Mouse (Mus musculus) left cerebral cortex, adult 2 months (tissue): ENCODE measurements around the gene Ttc4. TPM values are rescaled to one million over a fixed set of nuclear protein-coding genes. Genes with fewer than 3 reads are reported as not detected.

Experiments used
- DNase-seq, 2 experiments: peaks; one replicate each; pipeline ENCODE4 v3.0.0; 2021 to 2022; ENCODE audit warnings: low spot score in 2 of 2, mixed read lengths in 1 of 2; ENCODE audit errors: extremely low spot score in 1 of 2
- H3K27ac ChIP-seq: fragments of 200-600 bp; 2 replicates; pipeline ENCODE4 v1.8.1; 2022
- H3K4me3 ChIP-seq: fragments of 200-600 bp; 2 replicates; pipeline ENCODE4 v1.8.1; 2022
- CTCF ChIP-seq: fragments of 200-600 bp; IDR thresholded peaks from 2 replicates; pipeline ENCODE4 v1.8.1; 2022; ENCODE audit warnings: antibody characterized with exemption, mild to moderate bottlenecking, moderate library complexity
- intact Hi-C: fragments of 180-260 bp; cut with DNase I; formaldehyde crosslinking; loops from one replicate; pipeline ENCODE4 v1.15.1; 2025
- total RNA-seq, 2 experiments: library from RNA; stranded (reverse); gene quantifications; 2 replicates each; pipeline ENCODE4 v1.2.3; 2021

The Ttc4 gene
- total RNA-seq, 2 experiments from 2014 or later: 44.8 to 47.7 TPM

- DNase-seq: no peak
- no peak overlapping the region for H3K27ac ChIP-seq
- TF ChIP-seq CTCF: no peak
- intact Hi-C loops: no loop called here
- no peak overlapping the region for H3K4me3 ChIP-seq
Observed at GRCm38 (mm10) chr4:106647137-106647536, 31.6 kb downstream of the Ttc4 start.

GRCm38 (mm10) chr4:106645797-106646196 is 32.9 kb downstream of the Ttc4 start:
- intact Hi-C loops: no loop called here
- H3K4me3 ChIP-seq: no peak overlapping the region
- DNase-seq: no peak
- no peak overlapping the region for H3K27ac ChIP-seq
- TF ChIP-seq CTCF: no peak

- DNase-seq: no peak
- Histone ChIP-seq H3K27ac (no peak overlapping the region), H3K4me3 (no peak overlapping the region)
- intact Hi-C loops: no loop called here
- no peak for TF ChIP-seq CTCF
Observed at GRCm38 (mm10) chr4:106644218-106644610, 34.5 kb downstream of the Ttc4 start.

- Histone ChIP-seq H3K27ac (no peak overlapping the region), H3K4me3 (no peak overlapping the region)
- no peak for TF ChIP-seq CTCF
- DNase-seq: no peak
- intact Hi-C loops: no loop called here
Observed at GRCm38 (mm10) chr4:106643483-106644217, 35.1 kb downstream of the Ttc4 start.

DNA sequence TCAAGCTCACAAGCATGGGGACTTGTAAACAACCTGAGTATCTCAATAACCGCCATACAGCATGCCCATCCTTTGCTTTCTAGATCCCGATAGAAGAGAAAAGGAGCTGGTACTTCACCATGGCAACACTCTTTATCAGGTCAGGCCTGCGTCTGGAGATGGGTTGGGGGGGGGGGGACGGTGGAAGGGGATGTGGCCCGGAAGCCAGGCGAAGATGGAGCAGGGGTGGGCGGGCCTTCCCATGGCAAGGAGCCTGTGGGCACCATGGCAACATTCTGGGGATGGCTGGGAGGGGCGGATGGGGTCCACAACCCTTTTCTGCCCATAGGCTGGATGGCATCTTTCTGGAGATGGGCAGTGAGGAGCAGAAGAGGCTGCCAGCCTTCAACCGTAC is 44.7 kb downstream of the Ttc4 start:
- no peak for DNase-seq
- no peak for TF ChIP-seq CTCF
- H3K27ac ChIP-seq: peak overlapping the region; percentile 63
- H3K4me3 ChIP-seq: no peak overlapping the region
- intact Hi-C loops: loop anchor here (2.0 to 5.0 kb wide), 3 partner anchors 15 to 528 kb away; no protein-coding TSS in a partner anchor

- intact Hi-C loops: loop anchor here (2.0 to 5.0 kb wide), 3 partner anchors 15 to 529 kb away; no protein-coding TSS in a partner anchor
- no peak for TF ChIP-seq CTCF
- DNase-seq: peak in 1 of 2 experiments; percentile 38
- peak overlapping the region; percentile 63 for H3K27ac ChIP-seq
- H3K4me3 ChIP-seq: no peak overlapping the region
Observed at GRCm38 (mm10) chr4:106633281-106634085, 45.3 kb downstream of the Ttc4 start.

DNA sequence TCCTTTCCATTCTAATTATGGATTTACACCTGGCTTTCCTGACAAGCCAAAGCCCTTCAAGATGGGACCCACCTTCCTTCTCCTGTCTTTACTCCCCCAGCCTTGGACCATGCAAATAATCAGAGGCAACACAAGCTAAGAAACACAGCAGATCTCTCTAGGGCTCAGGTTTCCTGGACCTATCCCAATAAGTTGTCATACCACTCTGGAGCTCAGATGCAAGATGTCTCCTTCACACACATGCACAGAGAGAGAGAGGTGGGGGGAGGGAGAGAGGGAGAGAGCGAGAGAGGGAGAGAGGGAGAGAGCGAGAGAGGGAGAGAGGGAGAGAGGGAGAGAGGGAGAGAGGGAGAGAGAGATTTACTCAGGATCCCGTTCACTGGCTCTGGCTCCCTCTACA is 46.4 kb downstream of the Ttc4 start:
- H3K4me3 ChIP-seq: no peak overlapping the region
- intact Hi-C loops: loop anchor here (5.0 kb wide), 2 partner anchors 155 to 530 kb away; no protein-coding TSS in a partner anchor
- peak overlapping the region; percentile 96; the same call in 1 of the 2 replicates for H3K27ac ChIP-seq
- no peak for TF ChIP-seq CTCF
- no peak for DNase-seq

- H3K27ac ChIP-seq: peak overlapping the region; percentile 96
- intact Hi-C loops: loop anchor here (1.0 to 5.0 kb wide), 3 partner anchors 78 to 532 kb away; no protein-coding TSS in a partner anchor
- TF ChIP-seq CTCF: peak; percentile 95
- peak; percentile 84 to 89 for DNase-seq
- H3K4me3 ChIP-seq: 0 out of 2 replicates have a peak overlapping the region, but pooled peaks have one; percentile 4
Observed at GRCm38 (mm10) chr4:106630333-106631220, 48.2 kb downstream of the Ttc4 start.

- H3K27ac ChIP-seq: no peak overlapping the region
- H3K4me3 ChIP-seq: no peak overlapping the region
- intact Hi-C loops: no loop called here
- TF ChIP-seq CTCF: no peak
- no peak for DNase-seq
Observed at GRCm38 (mm10) chr4:106629374-106629773, 49.4 kb downstream of the Ttc4 start.

GRCm38 (mm10) chr4:106628650-106629360 is 49.9 kb downstream of the Ttc4 start:
- TF ChIP-seq CTCF: no peak
- Histone ChIP-seq H3K27ac (no peak overlapping the region), H3K4me3 (no peak overlapping the region)
- no peak for DNase-seq
- intact Hi-C loops: no loop called here

DNA sequence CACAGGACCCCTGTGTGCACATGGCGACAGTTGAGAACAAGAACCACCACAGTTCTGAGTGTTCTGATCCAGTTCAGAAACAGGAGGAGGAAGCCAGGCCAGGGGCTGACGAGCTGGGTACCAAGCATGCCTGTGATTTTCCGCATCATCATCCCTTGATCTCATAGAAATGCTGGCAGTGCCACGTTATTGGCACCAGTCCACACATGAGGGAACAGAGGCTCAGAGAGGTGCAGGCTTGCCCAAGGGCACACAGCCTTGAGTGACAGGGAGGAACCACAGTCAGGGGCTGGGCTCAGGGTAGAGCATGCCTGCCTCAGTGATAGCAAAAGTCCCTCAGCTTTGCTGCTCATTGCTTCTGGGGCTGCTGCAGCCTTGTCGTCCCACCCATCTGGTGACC is 50.9 kb downstream of the Ttc4 start:
- no peak overlapping the region for H3K4me3 ChIP-seq
- H3K27ac ChIP-seq: no peak overlapping the region
- no peak for DNase-seq
- TF ChIP-seq CTCF: no peak
- intact Hi-C loops: no loop called here
